Mouse (Mus musculus) intestine, postnatal 0 days (tissue): ENCODE data around the gene Alkbh8. TPM values are rescaled to one million over a fixed set of nuclear protein-coding genes. Genes with fewer than 3 reads are reported as not detected.
A peak's percentile ranks its signal among the peaks of the same experiment; 100 is the strongest.
"Not testable (repeated sequence)": the region's sequence is repeated elsewhere in the genome, so short reads cannot be mapped to it uniquely, and the experiment has no call there.

Source experiments
- ATAC-seq: fragments of 200-750 bp; cut with Nextera tagmentation; 2 replicates; pipeline ENCODE4 v1.8.0; 2017; ENCODE audit warnings: mild to moderate bottlenecking, moderate TSS enrichment, moderate library complexity
- H3K27ac ChIP-seq: fragments of 300-500 bp; sonication (generic); 2 replicates; pipeline ENCODE4 v1.5.1; 2014; ENCODE audit warnings: mild to moderate bottlenecking, low read depth, low read length, moderate library complexity
- H3K27me3 ChIP-seq: fragments of 300-500 bp; sonication (generic); replicated peaks from 2 replicates; pipeline ENCODE4 v1.6.1; 2014; ENCODE audit warnings: low read length, mixed read lengths; ENCODE audit not compliant: control insufficient read depth, insufficient read depth
- H3K36me3 ChIP-seq: fragments of 300-500 bp; sonication (generic); 2 replicates; pipeline ENCODE4 v1.6.1; 2014; ENCODE audit warnings: mild to moderate bottlenecking, moderate library complexity; ENCODE audit not compliant: control insufficient read depth, insufficient read depth
- H3K4me1 ChIP-seq: fragments of 300-500 bp; sonication (generic); replicated peaks from 2 replicates; pipeline ENCODE4 v1.6.1; 2014; ENCODE audit warnings: antibody characterized with exemption, low read length, mixed read lengths; ENCODE audit not compliant: control insufficient read depth, insufficient read depth
- H3K4me2 ChIP-seq: fragments of 300-500 bp; sonication (generic); replicated peaks from 2 replicates; pipeline ENCODE4 v1.6.1; 2014; ENCODE audit warnings: low read depth, mild to moderate bottlenecking, moderate library complexity
- H3K4me3 ChIP-seq: fragments of 300-500 bp; sonication (generic); 2 replicates; pipeline ENCODE4 v1.5.1; 2014; ENCODE audit warnings: low read depth, low read length
- H3K9ac ChIP-seq: fragments of 300-500 bp; sonication (generic); 2 replicates; pipeline ENCODE4 v1.6.1; 2014; ENCODE audit warnings: mild to moderate bottlenecking, low read depth, low read length
- H3K9me3 ChIP-seq: fragments of 300-500 bp; sonication (generic); 2 replicates; pipeline ENCODE4 v1.6.1; 2016; ENCODE audit warnings: mixed run types; ENCODE audit not compliant: control insufficient read depth
- CTCF ChIP-seq: sonication (generic); IDR thresholded peaks from 2 replicates; pipeline ENCODE4 v1.5.1; 2016; ENCODE audit warnings: low read depth, mild to moderate bottlenecking, control low read depth, antibody characterized with exemption, moderate library complexity
- WGBS: fragments of 180-500 bp; shearing (Covaris S2); extraction: QIAGEN DNeasy Blood & Tissue Kit; methylation state at CpG from one replicate; pipeline ENCODE4 v1.1.7; 2014; 5-methylcytosine and 5-hydroxymethylcytosine counted together
- polyA plus RNA-seq: library from polyadenylated mRNA; unstranded; fragments of >200 nt; fragmentation: Nextera tagmentation; extraction: Ambion mirVana; gene quantifications from 2 replicates; pipeline ENCODE4 v1.2.1, GENCODE M21; 2015

Alkbh8 gene
- polyA plus RNA-seq, 1 experiment from 2014 or later = 4.8 TPM

GRCm38 (mm10) chr9:3403251-3404208 lies 68.6 kb downstream of the Alkbh8 start, which contains the start of gene Cwf19l2:
Gene Cwf19l2, plus strand, starts transcription at chr9:3403592.
- peak within 1 kb of the TSS; percentile 78 for H3K9ac ChIP-seq
- H3K4me2 ChIP-seq = peak within 1 kb of the TSS; percentile 71
- H3K27ac ChIP-seq = peak within 1 kb of the TSS; percentile 57
- peak within 1 kb of the TSS; percentile 75 for H3K4me3 ChIP-seq
- H3K4me1 ChIP-seq = no peaks in the 10 kb centered on the region
- no peaks in the 10 kb centered on the region for H3K36me3 ChIP-seq
- peak; percentile 90 for ATAC-seq
- TF ChIP-seq CTCF = peak; percentile 68
- H3K9me3 ChIP-seq = no peaks in the 10 kb centered on the region
- under 1% methylated on average over 28 of the region's 28 CpGs for WGBS
- H3K27me3 ChIP-seq = no peaks in the 10 kb centered on the region

DNA sequence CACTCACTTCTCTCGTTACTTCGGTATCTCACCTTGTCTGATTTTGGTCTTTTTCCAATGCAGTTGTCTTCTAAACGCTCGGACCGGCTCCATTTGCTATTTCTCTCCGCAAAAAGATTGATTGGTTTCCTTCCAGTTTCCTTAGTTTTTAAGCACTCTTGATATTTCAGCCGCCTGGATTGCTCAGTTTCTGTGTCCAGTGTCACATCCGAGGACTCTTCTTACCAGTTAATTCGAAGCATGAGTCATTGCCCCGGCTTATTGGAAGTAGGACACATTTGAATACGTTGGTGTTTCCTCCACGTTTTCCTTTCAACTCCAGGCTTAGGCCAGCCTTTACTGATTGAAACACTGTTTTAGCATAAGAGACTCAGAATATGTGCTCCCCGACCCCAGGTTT lies 69.4 kb downstream of the Alkbh8 start:
- Histone ChIP-seq H3K9ac (peak overlapping the region; percentile 78), H3K36me3 (no peaks in the 10 kb centered on the region), H3K9me3 (no peaks in the 10 kb centered on the region), H3K27me3 (no peaks in the 10 kb centered on the region), H3K27ac (peak overlapping the region; percentile 57), H3K4me1 (no peaks in the 10 kb centered on the region), H3K4me3 (peak overlapping the region; percentile 75), H3K4me2 (peak overlapping the region; percentile 71)
- 1% methylated on average over 13 of the region's 13 CpGs for WGBS
- no peak for TF ChIP-seq CTCF
- peak; percentile 13; the same call in 1 of the 2 replicates for ATAC-seq

- H3K27ac ChIP-seq, H3K4me1 ChIP-seq, H3K9me3 ChIP-seq, H3K9ac ChIP-seq, ATAC-seq, H3K36me3 ChIP-seq, H3K27me3 ChIP-seq, H3K4me2 ChIP-seq, H3K4me3 ChIP-seq: not testable (repeated sequence)
- WGBS = 91% methylated on average over 6 of the region's 6 CpGs
Observed at GRCm38 (mm10) chr9:3439555-3440300, 104.8 kb downstream of the Alkbh8 start.

Other genes with a start within 250 kb of the Alkbh8 start
- 6.5 and 7.3 TPM in 2 replicates for gene Cwf19l2, start 68.5 kb downstream of the Alkbh8 start, polyA plus RNA-seq
- gene Gucy1a2, start 197.6 kb downstream of the Alkbh8 start, polyA plus RNA-seq = 0.25 and 0.31 TPM in 2 replicates